Mouse (Mus musculus): ENCODE data around the gene Dusp23. TPM values are rescaled to one million over a fixed set of nuclear protein-coding genes. Genes with fewer than 3 reads are reported as not detected.

Dusp23 gene
- total RNA-seq, 1 experiment: 0.13 TPM

GRCm38 (mm10) chr1:172584271-172584670, 48.5 kb downstream of the Dusp23 start:
- Histone ChIP-seq H3K36me3 (ENCODE audit: control insufficient read depth, insufficient read depth, low read length, poor library complexity, severe bottlenecking) (no peaks in the 10 kb centered on the region), H3K4me3 (ENCODE audit: insufficient read depth in 1 of 2, low read depth in 1 of 2, low read length in 2 of 2, poor library complexity in 1 of 2, severe bottlenecking in 1 of 2) (no peak overlapping the region), H3K4me1 (ENCODE audit: control insufficient read depth in 2 of 2, insufficient read depth in 2 of 2, low read length in 2 of 2, poor library complexity in 1 of 2) (no peaks in the 10 kb centered on the region), H3K9me3 (ENCODE audit: control insufficient read depth, insufficient read depth, low read depth, low read length) (no peaks in the 10 kb centered on the region), H3K9ac (ENCODE audit: insufficient read depth, low read depth, low read length, poor library complexity, severe bottlenecking) (no peak overlapping the region), H3K27ac (ENCODE audit: insufficient read depth, low read depth, low read length, poor library complexity, severe bottlenecking) (no peak overlapping the region)
- DNase-seq (ENCODE audit: low read depth, low spot score): no peak
- TF ChIP-seq ZC3H11A (IDR thresholded peaks at IDR 0.05; ENCODE audit: borderline replicate concordance, low read depth, low read length) (no peak), MAFK (IDR thresholded peaks at IDR 0.05; ENCODE audit: insufficient read depth, low read depth, low read length) (no peak), HCFC1 (IDR thresholded peaks at IDR 0.05; ENCODE audit: borderline replicate concordance, insufficient read depth, low read length) (no peak), ZNF384 (IDR thresholded peaks at IDR 0.05; ENCODE audit: low read depth, low read length) (no peak)
- in situ Hi-C loops (cut with MboI; ENCODE audit: low sequenced_read_pairs in 2 of 2, unreplicated experiment in 2 of 2): no loop called here

GRCm38 (mm10) chr1:172582436-172582835, 50.3 kb downstream of the Dusp23 start:
- no peak for TF ChIP-seq HCFC1 (IDR thresholded peaks at IDR 0.05; ENCODE audit: borderline replicate concordance, insufficient read depth, low read length)
- TF ChIP-seq ZC3H11A (IDR thresholded peaks at IDR 0.05; ENCODE audit: borderline replicate concordance, low read depth, low read length): no peak
- no peak for TF ChIP-seq CHD2 (IDR thresholded peaks at IDR 0.05; ENCODE audit: low read depth, low read length)
- no peak for TF ChIP-seq ZNF384 (IDR thresholded peaks at IDR 0.05; ENCODE audit: low read depth, low read length)
- TF ChIP-seq MAFK (IDR thresholded peaks at IDR 0.05; ENCODE audit: insufficient read depth, low read depth, low read length): no peak
- no peak for DNase-seq (ENCODE audit: low read depth, low spot score)
- in situ Hi-C loops (cut with MboI; ENCODE audit: low sequenced_read_pairs in 2 of 2, unreplicated experiment in 2 of 2): no loop called here

More at GRCm38 (mm10) chr1:172582436-172582835, 50.3 kb downstream of the Dusp23 start:
- H3K4me3 ChIP-seq (ENCODE audit: insufficient read depth in 1 of 2, low read depth in 1 of 2, low read length in 2 of 2, poor library complexity in 1 of 2, severe bottlenecking in 1 of 2): no peak overlapping the region
- H3K9me3 ChIP-seq (ENCODE audit: control insufficient read depth, insufficient read depth, low read depth, low read length): no peaks in the 10 kb centered on the region
- H3K9ac ChIP-seq (ENCODE audit: insufficient read depth, low read depth, low read length, poor library complexity, severe bottlenecking): no peak overlapping the region
- no peak overlapping the region for H3K27ac ChIP-seq (ENCODE audit: insufficient read depth, low read depth, low read length, poor library complexity, severe bottlenecking)
- no peaks in the 10 kb centered on the region for H3K4me1 ChIP-seq (ENCODE audit: control insufficient read depth in 2 of 2, insufficient read depth in 2 of 2, low read length in 2 of 2, poor library complexity in 1 of 2)
- no peaks in the 10 kb centered on the region for H3K36me3 ChIP-seq (ENCODE audit: control insufficient read depth, insufficient read depth, low read length, poor library complexity, severe bottlenecking)

Other genes with a start within 250 kb of the Dusp23 start
- gene Slamf9, start 157.6 kb downstream of the Dusp23 start, total RNA-seq (2012; rRNA removed): 1.6 and 2.7 TPM in 2 replicates
- gene Igsf9, start 151.2 kb downstream of the Dusp23 start, total RNA-seq (2012; rRNA removed): 45.6 and 80.3 TPM in 2 replicates
- gene Tagln2, start 132.9 kb downstream of the Dusp23 start, total RNA-seq (2012; rRNA removed): 112 and 131 TPM in 2 replicates
- 0.67 and 1.2 TPM in 2 replicates for gene Cfap45, start 112.2 kb downstream of the Dusp23 start, total RNA-seq (2012; rRNA removed)
- gene Vsig8, start 77.0 kb downstream of the Dusp23 start, total RNA-seq (2012; rRNA removed): 0.09 and 0.26 TPM in 2 replicates
- not detected in 2 replicates for gene Slamf8, start 42.4 kb downstream of the Dusp23 start, total RNA-seq (2012; rRNA removed)
- gene Fcrl6, start 30.4 kb downstream of the Dusp23 start, total RNA-seq (2012; rRNA removed): not detected in 2 replicates
- gene Crp, start 65.1 kb upstream of the Dusp23 start, total RNA-seq (2012; rRNA removed): not detected in 2 replicates

All from ES-E14 (cell line).